Mouse (Mus musculus) thymus, adult 2 months (tissue): ENCODE measurements at regions not wholly inside any gene's neighbourhood (a gene's known extent, or its start where the extent isn't known, plus 50 kb on each side); places are given as distances from the start of the nearest gene placed in this dataset.

ENCODE experiments used
- CTCF ChIP-seq: fragments of 200-500 bp; IDR thresholded peaks from 2 replicates; pipeline ENCODE4 v1.5.1; 2012; ENCODE audit warnings: mild to moderate bottlenecking, control low read depth, low read length, moderate library complexity, borderline replicate concordance; ENCODE audit not compliant: control insufficient read depth, poor library complexity, insufficient read depth; ENCODE audit errors: extremely low read depth
- POLR2A ChIP-seq: fragments of 200-500 bp; IDR thresholded peaks from 2 replicates; pipeline ENCODE4 v1.6.1; 2012; ENCODE audit warnings: mild to moderate bottlenecking, low read length, control low read depth, moderate library complexity; ENCODE audit not compliant: control insufficient read depth, poor library complexity, insufficient read depth; ENCODE audit errors: extremely low read depth

GRCm38 (mm10) chr1:150251422-150251821 is 67.8 kb upstream of the Pdc start:
- TF ChIP-seq CTCF (no peak), POLR2A (no peak)
